Mouse (Mus musculus): ENCODE data around the gene Eno1.

GRCm38 (mm10) chr4:150236031-150236430 lies 490 bp upstream of the Eno1 start:
- TF ChIP-seq CTCF (IDR thresholded peaks at IDR 0.05; ENCODE audit: low read depth) = no peak
- no peak for TF ChIP-seq EP300 (IDR thresholded peaks at IDR 0.05; ENCODE audit: low read depth)

Measured in liver, embryonic 14.5 days (tissue).